In the genomic region with DNA sequence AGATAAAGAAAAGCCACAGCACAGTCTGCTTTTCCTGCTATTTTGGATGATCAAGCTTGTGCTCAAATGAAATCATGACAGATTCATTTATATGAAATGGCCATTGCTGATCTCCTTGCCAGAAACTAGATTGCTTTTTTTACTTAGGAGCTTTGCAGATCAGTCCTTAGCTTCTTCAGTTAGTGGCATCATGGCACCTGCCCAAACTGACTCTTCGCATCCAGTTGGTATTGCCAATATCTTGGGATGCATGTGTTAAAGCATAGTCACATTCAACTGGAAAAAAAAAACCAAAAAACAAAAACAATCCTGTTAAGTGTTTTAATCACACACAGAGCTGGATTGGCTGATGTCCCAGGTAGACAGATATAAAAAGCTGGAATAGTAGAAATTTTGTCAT, we compare ENCODE assay signal across 27 mouse cellular contexts.
A peak's percentile ranks its signal among the peaks of the same experiment; 100 is the strongest.
DNase-seq lines count a peak whose midpoint lies in the region; ATAC-seq and TF ChIP-seq lines count a peak whose summit lies in the region.
"Had no signal": no experiment of that assay in that cellular context is flagged by ENCODE, and none has a peak within 500 bp of the region (broad histone marks: within the 10 kb centered on the region; RNA-seq: fewer than 3 reads in every experiment).

No protein-coding gene starts in this region.

- H3K27ac ChIP-seq in forebrain, embryonic 14.5 days (ENCODE audit: low read depth, low read length), result no peak overlapping the region
- H3K27ac ChIP-seq in forebrain, embryonic 12.5 days, result no peak overlapping the region
- H3K27ac ChIP-seq in left cerebral cortex, adult 2 months, result no peak overlapping the region; the same call in 1 of the 2 replicates
- H3K27ac ChIP-seq: embryonic facial prominence, embryonic 13.5 days; gastrocnemius, adult 2 months; limb, embryonic 13.5 days; liver, embryonic 13.5 days; neural tube, embryonic 15.5 days had no signal

- no peak for TF ChIP-seq CTCF in left cerebral cortex, adult 2 months (IDR thresholded peaks at IDR 0.05)
- no peak for TF ChIP-seq CTCF in brain, embryonic 14.5 days (IDR thresholded peaks at IDR 0.05; ENCODE audit: borderline replicate concordance, extremely low read depth, insufficient read depth, insufficient read length)

- no peak overlapping the region for H3K9ac ChIP-seq in forebrain, embryonic 14.5 days (ENCODE audit: low read length)
- no peak overlapping the region for H3K9ac ChIP-seq in forebrain, embryonic 12.5 days
- H3K9ac ChIP-seq: embryonic facial prominence, embryonic 13.5 days; hindbrain, embryonic 14.5 days; limb, embryonic 13.5 days; liver, embryonic 13.5 days; neural tube, embryonic 15.5 days had no signal

- H3K9me3 ChIP-seq in forebrain, embryonic 14.5 days (replicated peaks; ENCODE audit: control insufficient read depth, low read length), result no peaks in the 10 kb centered on the region
- no peaks in the 10 kb centered on the region for H3K9me3 ChIP-seq in forebrain, embryonic 12.5 days
- H3K9me3 ChIP-seq: embryonic facial prominence, embryonic 13.5 days; limb, embryonic 13.5 days; liver, embryonic 13.5 days; neural tube, embryonic 15.5 days had no signal

- 89% methylated on average over 1 of the region's 1 CpGs for WGBS in forebrain, embryonic 14.5 days
- 93% methylated on average over 1 of the region's 1 CpGs for WGBS in forebrain, embryonic 12.5 days

- TF ChIP-seq POLR2A in brain, embryonic 14.5 days (IDR thresholded peaks at IDR 0.05; ENCODE audit: borderline replicate concordance, extremely low read depth, insufficient read depth, insufficient read length, poor library complexity, severe bottlenecking), result no peak

- H3K4me3 ChIP-seq in forebrain, embryonic 14.5 days (ENCODE audit: low read depth, low read length), result no peak overlapping the region
- no peak overlapping the region for H3K4me3 ChIP-seq in forebrain, embryonic 12.5 days (replicated peaks)
- H3K4me3 ChIP-seq in left cerebral cortex, adult 2 months, result no peak overlapping the region
- H3K4me3 ChIP-seq: embryonic facial prominence, embryonic 13.5 days; erythroblast, embryonic 14.5 days; gastrocnemius, adult 2 months; limb, embryonic 13.5 days; liver, embryonic 13.5 days; neural tube, embryonic 15.5 days had no signal

- peaks cover 3% of the 10 kb centered on the region; the same call in 1 of the 2 replicates for H3K4me1 ChIP-seq in forebrain, embryonic 14.5 days (ENCODE audit: control insufficient read depth, insufficient read depth, low read length)
- no peaks in the 10 kb centered on the region for H3K4me1 ChIP-seq in forebrain, embryonic 12.5 days
- H3K4me1 ChIP-seq: embryonic facial prominence, embryonic 13.5 days; limb, embryonic 13.5 days; liver, embryonic 13.5 days had no signal

- no peaks in the 10 kb centered on the region for H3K36me3 ChIP-seq in forebrain, embryonic 14.5 days (ENCODE audit: control insufficient read depth, insufficient read depth, low read length)
- no peaks in the 10 kb centered on the region for H3K36me3 ChIP-seq in forebrain, embryonic 12.5 days (replicated peaks)
- H3K36me3 ChIP-seq: embryonic facial prominence, embryonic 13.5 days; G1E; limb, embryonic 13.5 days; liver, embryonic 13.5 days; neural tube, embryonic 15.5 days had no signal

- DNase-seq in forebrain, embryonic 14.5 days (ENCODE audit: low spot score), result peak; percentile 56
- DNase-seq in left cerebral cortex, postnatal 10 days (ENCODE audit: extremely low spot score in 1 of 2, low spot score in 2 of 2), result peak; percentile 19 to 26
- no peak for DNase-seq in left cerebral cortex, adult 2 months (ENCODE audit: extremely low spot score in 1 of 2, low spot score in 2 of 2)
- peak; percentile 63 for DNase-seq in brain, embryonic 14.5 days (ENCODE audit: low read depth)
- peak; percentile 10 for DNase-seq in layer of hippocampus, adult 9-11 months
- DNase-seq in thymus, postnatal 10 days (ENCODE audit: low spot score in 2 of 2), result no peak
- DNase-seq: B cell, adult 2 months; cerebellum, adult 8-10 months; embryo, embryonic 11 days; gastrocnemius, adult 2 months; heart, postnatal 4 days; kidney, adult 18-20 months; liver, embryonic 13.5 days; lung, adult 2 months; lung, postnatal 14 days; thymus, postnatal 36 days had no signal

- H3K27me3 ChIP-seq in forebrain, embryonic 14.5 days (replicated peaks; ENCODE audit: control insufficient read depth, insufficient read depth, low read length), result no peaks in the 10 kb centered on the region
- H3K27me3 ChIP-seq in forebrain, embryonic 12.5 days, result no peaks in the 10 kb centered on the region
- H3K27me3 ChIP-seq: CH12.LX; embryonic facial prominence, embryonic 13.5 days; limb, embryonic 13.5 days; liver, embryonic 13.5 days; neural tube, embryonic 15.5 days; Patski had no signal

- intact Hi-C loops in left cerebral cortex, postnatal 10 days (cut with DNase I), result no loop called here
- intact Hi-C loops in left cerebral cortex, adult 2 months (cut with DNase I), result loop anchor here (5.0 kb wide), 1 partner anchor 332 kb away; no protein-coding TSS in a partner anchor

- H3K4me2 ChIP-seq in forebrain, embryonic 14.5 days (ENCODE audit: low read length), result no peak overlapping the region
- H3K4me2 ChIP-seq in forebrain, embryonic 12.5 days, result no peak overlapping the region
- H3K4me2 ChIP-seq: embryonic facial prominence, embryonic 13.5 days; hindbrain, embryonic 14.5 days; limb, embryonic 13.5 days; liver, embryonic 13.5 days; midbrain, embryonic 11.5 days; neural tube, embryonic 15.5 days had no signal

- no peak for ATAC-seq in forebrain, embryonic 14.5 days
- ATAC-seq in forebrain, embryonic 12.5 days (ENCODE audit: low FRiP score), result no peak
- ATAC-seq: inflammation-experienced regulatory T-cells, adult 6 months; Patski had no signal

Comparison
In these comparisons a context has a peak if more than half of its experiments do, and no peak if none do; other contexts are left out.
1. DNase-seq: peak in forebrain, embryonic 14.5 days (single experiment), left cerebral cortex, postnatal 10 days (2 of 2), brain, embryonic 14.5 days (single experiment) and layer of hippocampus, adult 9-11 months (single experiment); none in left cerebral cortex, adult 2 months (0 of 2) and thymus, postnatal 10 days (0 of 2).